Mouse (Mus musculus) layer of hippocampus, adult 9-10 months (tissue): ENCODE data around the gene Disp2.

Experiments
- DNase-seq: peaks from one replicate; pipeline ENCODE4 v3.0.0; 2022; ENCODE audit warnings: low spot score

Disp2 gene

GRCm38 (mm10) chr2:118759828-118760227, 19.7 kb upstream of the Disp2 start:
- no peak for DNase-seq

- no peak for DNase-seq
Observed at GRCm38 (mm10) chr2:118760311-118761025, 19.1 kb upstream of the Disp2 start.

- DNase-seq: no peak
Observed at GRCm38 (mm10) chr2:118761358-118761757, 18.2 kb upstream of the Disp2 start.

DNA sequence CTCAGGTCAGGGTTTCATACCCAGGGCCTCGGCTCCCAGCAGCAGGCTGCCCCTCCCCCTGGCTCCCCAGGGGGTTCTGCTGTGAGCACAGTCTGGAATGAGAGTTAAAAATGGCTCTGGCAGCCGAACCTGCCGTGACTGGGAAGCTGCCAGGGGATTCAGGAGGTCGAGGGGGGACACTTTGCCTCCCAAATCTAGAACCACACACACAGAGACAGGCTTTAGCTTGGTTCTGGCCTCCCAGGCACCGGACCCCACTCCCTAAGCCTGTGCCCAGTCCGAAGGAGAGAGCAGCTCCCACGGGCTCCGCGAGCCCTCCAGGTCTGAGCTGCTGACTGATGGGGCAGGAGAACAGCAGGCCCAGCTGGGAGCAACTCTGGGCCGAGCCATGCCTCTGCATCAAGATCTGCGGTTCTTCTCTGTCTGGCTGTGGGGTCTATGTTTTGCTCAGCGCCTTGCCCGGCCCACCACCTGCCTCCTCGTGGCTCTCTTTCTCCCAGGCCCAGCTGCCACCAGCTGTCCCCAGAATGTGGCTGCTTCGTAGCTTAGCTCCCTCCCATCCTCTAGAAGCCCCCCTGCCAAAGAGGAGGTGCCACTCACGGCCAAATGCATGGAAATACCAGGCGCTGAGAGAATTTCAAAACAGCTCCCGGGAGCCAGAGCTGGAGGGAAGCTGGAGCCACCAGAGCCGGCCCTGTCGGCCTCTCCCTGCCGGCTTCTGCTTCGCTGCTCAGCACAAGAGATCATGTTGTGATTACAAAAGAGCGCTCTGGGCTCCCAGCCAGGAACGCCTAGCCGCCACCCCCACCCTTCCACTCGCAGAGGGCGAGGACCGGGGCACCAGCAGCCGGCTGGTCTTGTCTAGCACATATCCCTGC, 17.4 kb upstream of the Disp2 start, which contains the start of gene Ccdc9b:
TSS of gene Ccdc9b (minus strand) at position 756 of the 878 bp plus-strand sequence.
- no peak for DNase-seq

DNA sequence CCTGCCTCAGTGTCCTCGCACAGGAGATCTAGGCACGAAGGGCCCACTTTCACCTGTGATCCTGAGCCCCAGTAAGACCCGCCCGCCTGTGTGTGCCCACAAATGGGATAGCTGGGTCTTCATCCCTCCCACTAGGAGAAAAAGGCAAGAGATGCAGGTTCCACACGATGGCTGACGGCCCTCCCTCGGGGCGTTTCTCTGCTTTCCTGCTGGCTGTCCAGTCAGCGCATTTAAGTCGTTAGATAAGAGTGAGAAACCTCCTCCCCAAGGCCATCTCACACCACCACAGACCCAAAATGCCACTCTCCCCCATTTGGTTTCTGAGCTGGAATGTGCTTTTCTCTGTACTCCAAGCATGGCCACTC, 16.8 kb upstream of the Disp2 start:
- no peak for DNase-seq

DNA sequence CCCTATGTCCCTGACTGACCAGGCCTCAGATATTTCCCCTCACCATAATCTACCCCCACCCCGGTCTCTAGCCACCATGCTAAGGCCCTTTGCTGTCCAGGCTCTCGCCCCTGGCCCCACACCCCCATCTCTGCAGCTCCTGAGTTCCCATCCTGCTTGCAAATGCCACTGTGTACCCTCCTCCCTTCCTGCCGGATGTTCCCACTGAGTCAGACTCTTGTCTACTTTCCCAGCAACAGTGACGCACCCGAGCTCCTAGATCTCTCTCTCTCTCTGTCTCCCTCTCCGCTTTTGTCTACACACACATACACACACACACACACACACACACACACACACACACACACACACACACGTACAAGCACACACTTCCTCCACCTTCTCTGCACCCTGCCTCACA, 16.1 kb upstream of the Disp2 start:
- no peak for DNase-seq

DNA sequence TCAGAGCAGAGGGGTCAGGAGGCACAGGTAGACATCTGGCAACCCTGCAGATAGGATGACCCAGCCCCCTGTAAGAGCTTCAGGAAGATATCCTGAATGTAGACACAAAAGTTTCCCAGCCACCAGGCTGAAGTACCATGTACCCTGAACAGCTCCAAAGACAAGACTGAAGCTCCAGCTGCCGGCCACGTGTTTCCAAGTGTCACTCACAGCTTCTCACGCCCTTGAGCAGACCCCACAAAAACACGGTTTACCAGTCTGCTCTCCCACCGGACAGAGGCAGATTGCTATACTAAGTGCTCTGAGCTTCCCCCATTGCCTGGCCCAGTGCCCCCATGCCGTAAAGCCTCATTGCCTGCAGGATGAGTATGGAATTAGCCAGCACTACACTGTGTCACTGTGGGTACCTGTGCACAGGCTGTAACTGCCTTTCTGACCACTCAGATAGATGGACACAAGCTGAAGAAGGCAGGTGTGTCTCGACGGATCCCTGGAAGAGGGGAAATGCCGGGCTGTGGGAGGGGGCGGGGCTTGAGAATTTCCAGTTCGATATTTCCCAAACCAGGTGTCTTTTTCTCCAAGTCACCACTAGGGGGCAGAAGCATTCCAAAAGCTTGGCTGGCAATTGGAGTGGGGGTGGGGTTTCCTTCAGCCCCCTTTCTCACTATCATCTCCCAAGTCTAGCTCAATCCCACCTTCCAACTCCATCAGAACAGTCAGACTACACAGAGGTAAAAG, 15.3 kb upstream of the Disp2 start:
- DNase-seq: no peak

DNA sequence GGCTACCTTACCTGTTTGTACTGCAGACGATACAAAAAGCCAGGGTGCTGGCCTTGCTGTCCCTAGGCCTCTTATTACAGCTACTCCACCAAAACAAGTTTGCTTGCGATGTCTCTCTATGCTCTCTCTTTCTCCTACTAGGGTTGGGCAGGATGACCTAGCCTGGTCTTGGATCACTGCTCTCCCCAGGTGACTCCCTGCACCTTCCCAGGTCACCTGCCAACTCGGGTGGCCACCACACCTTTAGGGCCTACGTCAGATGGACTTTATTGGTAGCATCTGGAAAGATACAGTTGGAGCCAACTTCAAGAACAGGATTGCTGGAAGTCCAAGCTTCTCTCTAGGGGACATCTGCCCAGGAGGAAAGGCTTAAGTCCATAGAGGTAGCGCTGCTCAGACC, 14.6 kb upstream of the Disp2 start:
- DNase-seq: no peak

- DNase-seq: no peak
Observed at GRCm38 (mm10) chr2:118766041-118767033, 13.2 kb upstream of the Disp2 start.

DNA sequence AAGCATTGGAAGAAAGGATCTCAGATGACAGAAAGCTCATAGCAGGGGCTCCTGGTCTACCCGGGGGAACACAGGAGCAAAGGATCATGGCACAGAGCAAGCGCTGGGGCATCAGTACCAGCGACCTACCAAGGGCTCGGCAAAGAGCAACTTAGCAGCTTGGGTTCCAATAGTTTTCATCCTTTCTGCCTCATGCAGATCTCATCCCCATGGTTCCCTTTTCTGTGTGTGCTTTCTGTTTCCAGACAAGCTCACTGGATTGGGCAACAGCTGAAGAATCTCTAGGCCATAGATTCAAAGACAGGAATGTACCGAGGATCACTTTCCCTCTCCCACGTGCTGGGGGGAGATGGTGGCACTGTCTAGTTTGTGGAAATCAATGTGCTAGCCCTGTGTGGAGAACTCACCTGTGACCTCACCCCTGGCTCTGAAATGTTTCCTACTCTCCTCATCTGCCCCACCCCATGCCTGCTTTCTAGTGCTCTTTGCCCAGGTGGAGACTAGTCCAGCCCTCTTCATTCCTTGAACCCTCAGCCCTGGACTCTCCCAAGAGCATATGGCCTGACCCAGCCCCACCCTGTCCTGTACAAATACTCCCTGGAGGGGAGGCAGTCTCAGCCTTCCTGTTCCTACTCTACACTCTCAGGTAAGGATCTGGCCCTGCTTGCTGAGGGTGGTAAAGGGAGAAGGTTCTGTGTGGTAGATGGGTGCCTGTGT, 7.2 kb upstream of the Disp2 start, which contains the start of gene Phgr1:
TSS of gene Phgr1 (plus strand) at position 612 of the 717 bp plus-strand sequence.
- DNase-seq: no peak

- no peak for DNase-seq
Observed at GRCm38 (mm10) chr2:118774536-118774935, 5.0 kb upstream of the Disp2 start.

DNA sequence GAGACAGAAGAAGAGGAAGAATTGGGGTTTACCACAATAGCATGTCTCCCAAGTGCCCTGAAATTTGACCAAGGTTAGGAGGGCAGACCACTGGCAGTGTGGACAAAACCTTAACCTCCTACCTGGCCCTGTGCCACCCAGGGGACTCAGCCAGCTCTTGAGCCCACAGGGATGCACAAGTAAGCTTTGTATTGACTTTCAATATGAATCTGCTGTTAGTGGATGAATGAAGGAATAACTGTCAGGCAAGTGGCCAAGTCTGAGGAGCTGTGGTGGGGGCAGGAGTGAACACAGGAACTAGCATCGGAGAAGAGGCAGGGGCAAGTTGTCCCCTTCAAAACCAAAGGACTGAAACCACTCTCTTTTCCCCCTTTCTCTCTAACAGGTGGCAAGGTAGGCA, 4.1 kb upstream of the Disp2 start:
- DNase-seq: no peak

DNA sequence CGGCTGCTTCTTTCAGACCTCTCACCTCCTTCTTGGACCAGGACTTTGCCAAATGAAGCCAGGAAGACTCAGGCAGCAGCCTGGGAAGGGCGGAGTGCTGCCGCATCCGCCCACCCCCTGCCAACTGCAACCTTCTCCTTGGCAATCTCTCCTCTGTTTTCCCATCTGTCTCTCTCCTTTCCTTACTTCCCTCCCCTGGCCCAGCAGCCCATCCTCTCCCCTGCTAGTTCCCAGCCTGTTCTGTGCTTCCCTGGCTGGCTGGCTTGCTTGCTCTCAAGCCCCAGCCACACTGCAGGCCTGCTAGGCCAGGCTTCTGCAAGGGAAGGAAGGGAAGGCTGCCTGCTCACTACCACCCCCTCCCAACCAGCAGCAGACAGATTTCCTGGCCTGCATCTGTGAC, 3.7 kb upstream of the Disp2 start:
- no peak for DNase-seq

- no peak for DNase-seq
Observed at GRCm38 (mm10) chr2:118776295-118776694, 3.2 kb upstream of the Disp2 start.

DNA sequence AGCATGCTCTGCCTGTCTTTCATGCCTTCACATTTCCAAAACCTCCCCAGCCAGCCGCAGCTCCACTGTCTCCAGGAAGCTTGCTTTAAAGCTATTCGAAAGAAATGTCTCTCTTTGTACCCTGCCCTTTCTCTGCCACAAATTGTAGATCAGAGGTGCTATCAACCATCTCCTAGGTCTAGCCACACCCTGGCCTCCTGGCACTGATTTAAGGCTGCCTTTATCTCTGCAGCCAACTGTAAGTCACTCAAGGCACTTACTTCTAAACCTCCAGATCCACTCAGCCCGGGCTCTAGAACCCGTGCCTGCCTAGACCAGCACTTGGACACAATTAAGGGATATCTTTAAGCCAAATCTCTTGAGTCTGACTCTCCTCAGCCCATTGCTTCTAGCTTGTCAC, 1.1 kb upstream of the Disp2 start:
- DNase-seq: no peak

DNA sequence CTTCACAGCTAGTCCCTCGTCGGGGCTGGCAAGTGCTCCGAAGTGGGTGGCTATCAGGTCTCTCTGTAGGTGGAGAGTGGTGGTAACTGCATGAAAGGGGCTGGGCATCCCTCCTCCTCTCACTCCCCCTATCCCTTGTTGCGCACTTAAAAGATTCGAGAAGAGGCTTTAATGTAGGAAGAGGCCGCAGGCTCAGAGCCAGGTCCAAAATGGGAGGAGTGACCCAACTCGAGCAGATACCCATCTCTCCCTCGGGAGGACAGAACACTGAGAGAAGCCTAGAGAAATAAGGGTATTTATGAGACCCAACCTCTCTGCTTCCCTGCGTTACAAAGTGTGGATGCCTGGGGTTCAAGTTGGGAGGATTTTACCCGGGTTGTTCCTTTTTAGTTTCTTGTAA, 454 bp upstream of the Disp2 start:
- no peak for DNase-seq

GRCm38 (mm10) chr2:118781115-118781514, 1.6 kb downstream of the Disp2 start:
- DNase-seq: no peak

DNA sequence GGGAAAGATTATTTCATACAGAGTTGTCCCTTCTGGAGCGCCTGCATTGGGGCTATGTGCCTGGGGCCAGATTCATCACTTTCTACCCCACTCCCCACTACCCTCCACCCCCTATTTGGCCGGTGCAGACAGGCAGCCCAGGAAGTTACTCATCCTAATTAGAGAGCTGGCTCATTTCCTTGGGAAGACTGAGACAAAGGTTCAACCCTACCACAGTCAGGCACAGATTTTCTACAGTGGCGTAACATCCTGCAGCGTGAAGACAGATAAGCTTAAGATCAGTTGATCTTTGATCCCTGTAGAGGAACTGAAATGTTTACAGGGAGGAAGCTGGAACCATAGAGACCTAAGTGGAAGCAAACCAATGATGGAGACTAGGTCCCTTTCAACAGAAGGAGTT, 2.8 kb downstream of the Disp2 start:
- no peak for DNase-seq

- DNase-seq: no peak
Observed at GRCm38 (mm10) chr2:118783093-118783492, 3.6 kb downstream of the Disp2 start.

DNA sequence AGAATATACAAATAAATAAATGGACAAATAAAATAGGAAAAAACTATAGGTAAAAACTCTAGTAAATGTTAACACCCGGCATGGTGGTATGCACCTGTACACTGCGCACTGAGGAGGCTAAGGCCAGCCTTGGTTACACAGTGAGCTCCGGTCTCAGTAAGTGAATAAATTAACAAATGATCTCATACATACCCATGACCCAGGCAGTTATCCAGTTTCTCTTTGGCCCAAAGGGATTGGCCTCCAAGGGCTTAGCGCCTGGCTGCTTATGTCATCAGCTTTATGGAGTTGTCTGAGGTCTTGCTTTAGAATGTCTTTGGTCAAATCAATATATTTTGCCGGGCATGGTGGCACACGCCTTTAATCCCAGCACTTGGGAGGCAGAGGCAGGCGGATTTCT, 4.1 kb downstream of the Disp2 start:
- no peak for DNase-seq

DNA sequence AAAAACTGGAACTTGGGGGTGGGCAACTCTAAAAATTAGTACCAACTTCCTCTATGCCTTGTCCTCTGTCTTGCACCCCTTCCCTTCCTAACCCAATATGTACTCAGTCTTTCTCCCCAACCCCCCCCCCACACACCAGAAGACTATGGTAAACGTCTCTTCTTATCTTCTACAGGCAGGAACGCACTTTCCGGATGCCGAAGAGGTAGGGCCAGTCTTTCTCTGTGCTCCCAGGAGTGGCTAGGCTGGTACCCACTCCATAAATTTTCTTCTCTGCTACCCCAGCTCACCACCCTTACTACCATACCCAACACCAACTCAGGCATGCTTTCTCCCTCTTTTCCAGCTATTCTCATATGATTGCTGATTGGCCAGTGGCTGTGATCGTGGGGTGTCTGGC, 7.0 kb downstream of the Disp2 start:
- no peak for DNase-seq
